In genomic region chr11:102069633-102070032, GRCm38 (mm10) we compare ENCODE assay signal across 28 mouse cellular contexts. TPM values are rescaled to one million over a fixed set of nuclear protein-coding genes. Genes with fewer than 3 reads are reported as not detected.
DNase-seq lines count a peak whose midpoint lies in the region; ATAC-seq and TF ChIP-seq lines count a peak whose summit lies in the region.
"Had no signal": no experiment of that assay in that cellular context is flagged by ENCODE, and none has a peak within 500 bp of the region (broad histone marks: within the 10 kb centered on the region; RNA-seq: fewer than 3 reads in every experiment).

No protein-coding gene starts in this region.

- H3K9me3 ChIP-seq in forebrain, embryonic 14.5 days (replicated peaks; ENCODE audit: control insufficient read depth, low read length) = no peaks in the 10 kb centered on the region
- H3K9me3 ChIP-seq in forebrain, embryonic 12.5 days = no peaks in the 10 kb centered on the region
- no peaks in the 10 kb centered on the region for H3K9me3 ChIP-seq in hindbrain, postnatal 0 days (ENCODE audit: low read length)
- no peaks in the 10 kb centered on the region for H3K9me3 ChIP-seq in hindbrain, embryonic 12.5 days (replicated peaks)
- H3K9me3 ChIP-seq: embryonic facial prominence, embryonic 15.5 days; heart, embryonic 12.5 days had no signal

- peaks cover 12% of the 10 kb centered on the region; the same call in 1 of the 2 replicates for H3K36me3 ChIP-seq in forebrain, embryonic 14.5 days (ENCODE audit: control insufficient read depth, insufficient read depth, low read length)
- peaks cover 7% of the 10 kb centered on the region for H3K36me3 ChIP-seq in forebrain, embryonic 12.5 days (replicated peaks)
- H3K36me3 ChIP-seq in hindbrain, postnatal 0 days (ENCODE audit: insufficient read depth, low read length) = no peaks in the 10 kb centered on the region
- H3K36me3 ChIP-seq in hindbrain, embryonic 12.5 days = no peaks in the 10 kb centered on the region

- H3K9ac ChIP-seq in forebrain, embryonic 14.5 days (ENCODE audit: low read length) = no peak overlapping the region
- no peak overlapping the region for H3K9ac ChIP-seq in forebrain, embryonic 12.5 days
- no peak overlapping the region for H3K9ac ChIP-seq in hindbrain, postnatal 0 days (replicated peaks; ENCODE audit: low read length)
- H3K9ac ChIP-seq in hindbrain, embryonic 12.5 days = no peak overlapping the region
- H3K9ac ChIP-seq: embryonic facial prominence, embryonic 15.5 days had no signal

- intact Hi-C loops in left cerebral cortex, postnatal 4 days (cut with DNase I) = no loop called here

- no peaks in the 10 kb centered on the region for H3K4me1 ChIP-seq in forebrain, embryonic 14.5 days (ENCODE audit: control insufficient read depth, insufficient read depth, low read length)
- H3K4me1 ChIP-seq in forebrain, embryonic 12.5 days = peaks cover 7% of the 10 kb centered on the region
- H3K4me1 ChIP-seq in hindbrain, postnatal 0 days (ENCODE audit: insufficient read depth, low read length) = no peaks in the 10 kb centered on the region
- peaks cover 12% of the 10 kb centered on the region for H3K4me1 ChIP-seq in hindbrain, embryonic 12.5 days

- peak; percentile 72 for DNase-seq in forebrain, embryonic 14.5 days (ENCODE audit: low spot score)
- DNase-seq in hindbrain, postnatal 0 days (ENCODE audit: low spot score) = peak; percentile 16
- peak; percentile 41 for DNase-seq in left cerebral cortex, postnatal 4 days
- no peak for DNase-seq in left cerebral cortex, adult 9 months (ENCODE audit: low spot score in 2 of 2)
- DNase-seq in telencephalon, adult 2 months (ENCODE audit: low read depth, low spot score) = peak; percentile 24
- DNase-seq: adrenal gland, adult 2 months; adrenal gland, postnatal 25 days; cerebellum, adult 11 months; cerebellum, adult 9-10 months; cerebellum, postnatal 36 days; gastrocnemius, adult 2 months; gastrocnemius, postnatal 25 days; heart, postnatal 36 days; kidney, adult 11 months had no signal

- no peak overlapping the region for H3K27ac ChIP-seq in forebrain, embryonic 14.5 days (ENCODE audit: low read depth, low read length)
- no peak overlapping the region for H3K27ac ChIP-seq in forebrain, embryonic 12.5 days
- no peak overlapping the region for H3K27ac ChIP-seq in hindbrain, postnatal 0 days
- H3K27ac ChIP-seq in hindbrain, embryonic 12.5 days = no peak overlapping the region
- H3K27ac ChIP-seq: embryonic facial prominence, embryonic 15.5 days; gastrocnemius, adult 2 months had no signal

- TF ChIP-seq CTCF in hindbrain, postnatal 0 days (IDR thresholded peaks at IDR 0.05; ENCODE audit: low read depth) = no peak

- peak; percentile 40; the same call in 1 of the 2 replicates for ATAC-seq in forebrain, embryonic 14.5 days
- ATAC-seq in forebrain, embryonic 12.5 days (ENCODE audit: low FRiP score) = no peak
- no peak for ATAC-seq in hindbrain, postnatal 0 days
- ATAC-seq in hindbrain, embryonic 12.5 days (ENCODE audit: low FRiP score) = no peak
- ATAC-seq: activated CD4-positive, CD25-positive, alpha-beta regulatory T cell, adult 4 months; Patski had no signal

- H3K27me3 ChIP-seq in forebrain, embryonic 14.5 days (replicated peaks; ENCODE audit: control insufficient read depth, insufficient read depth, low read length) = no peaks in the 10 kb centered on the region
- no peaks in the 10 kb centered on the region for H3K27me3 ChIP-seq in forebrain, embryonic 12.5 days
- no peaks in the 10 kb centered on the region for H3K27me3 ChIP-seq in hindbrain, postnatal 0 days (ENCODE audit: insufficient read depth, low read length)
- no peaks in the 10 kb centered on the region for H3K27me3 ChIP-seq in hindbrain, embryonic 12.5 days
- H3K27me3 ChIP-seq: embryonic facial prominence, embryonic 15.5 days; heart, embryonic 12.5 days; Patski had no signal

- H3K4me2 ChIP-seq in forebrain, embryonic 14.5 days (ENCODE audit: low read length) = no peak overlapping the region
- H3K4me2 ChIP-seq in forebrain, embryonic 12.5 days = no peak overlapping the region
- no peak overlapping the region for H3K4me2 ChIP-seq in hindbrain, postnatal 0 days (ENCODE audit: low read depth, low read length)
- H3K4me2 ChIP-seq in hindbrain, embryonic 12.5 days (replicated peaks) = no peak overlapping the region

- WGBS in forebrain, embryonic 14.5 days = 51% methylated on average over 11 of the region's 11 CpGs
- WGBS in forebrain, embryonic 12.5 days = 60% methylated on average over 11 of the region's 11 CpGs
- WGBS in hindbrain, postnatal 0 days = 43% methylated on average over 11 of the region's 11 CpGs
- WGBS in hindbrain, embryonic 12.5 days = 47% methylated on average over 11 of the region's 11 CpGs

- H3K4me3 ChIP-seq in forebrain, embryonic 14.5 days (ENCODE audit: low read depth, low read length) = no peak overlapping the region
- H3K4me3 ChIP-seq in forebrain, embryonic 12.5 days (replicated peaks) = no peak overlapping the region
- no peak overlapping the region for H3K4me3 ChIP-seq in hindbrain, postnatal 0 days (ENCODE audit: low read length)
- no peak overlapping the region for H3K4me3 ChIP-seq in hindbrain, embryonic 12.5 days
- H3K4me3 ChIP-seq: embryonic facial prominence, embryonic 15.5 days; erythroblast, embryonic 14.5 days; gastrocnemius, adult 2 months had no signal

RNA-seq across cellular contexts. Expression of gene Mpp2, which starts 18.7 kb away (rescaled TPM):
- polyA plus RNA-seq in forebrain, embryonic 14.5 days (2014; fragmentation: Nextera tagmentation; extraction: Ambion mirVana) = 15.3 and 16.8 TPM in 2 replicates
- 24.9 and 27.9 TPM in 2 replicates for polyA plus RNA-seq in forebrain, embryonic 12.5 days (2016; fragmentation: Nextera tagmentation; extraction: Ambion mirVana)
- total RNA-seq in hindbrain, postnatal 0 days (2014; rRNA removed) = 49.0 and 49.9 TPM in 2 replicates
- 25.5 and 26.0 TPM in 2 replicates for polyA plus RNA-seq in hindbrain, postnatal 0 days (2015; fragmentation: Nextera tagmentation; extraction: Ambion mirVana)
- 22.0 and 24.1 TPM in 2 replicates for polyA plus RNA-seq in hindbrain, embryonic 12.5 days (2016; fragmentation: Nextera tagmentation; extraction: Ambion mirVana)
- total RNA-seq in left cerebral cortex, postnatal 4 days (2021) = 10 to 100 TPM; 39.1 to 45.0 TPM
- total RNA-seq: granulocyte monocyte progenitor cell, adult 5-6 weeks had no signal

RNA-seq across cellular contexts. Expression of gene Cd300lg, which starts 28.3 kb away (rescaled TPM):
- polyA plus RNA-seq in forebrain, embryonic 14.5 days (2014; fragmentation: Nextera tagmentation; extraction: Ambion mirVana) = 0.23 TPM in 1 of 2 replicates, not detected in the other
- 0.17 and 0.23 TPM in 2 replicates for polyA plus RNA-seq in forebrain, embryonic 12.5 days (2016; fragmentation: Nextera tagmentation; extraction: Ambion mirVana)
- total RNA-seq in hindbrain, postnatal 0 days (2014; rRNA removed) = 0.05 and 0.29 TPM in 2 replicates
- 0.19 and 0.40 TPM in 2 replicates for polyA plus RNA-seq in hindbrain, postnatal 0 days (2015; fragmentation: Nextera tagmentation; extraction: Ambion mirVana)
- polyA plus RNA-seq in hindbrain, embryonic 12.5 days (2016; fragmentation: Nextera tagmentation; extraction: Ambion mirVana) = 0.12 and 0.43 TPM in 2 replicates
- not detected for total RNA-seq in left cerebral cortex, postnatal 4 days (2021)
- total RNA-seq: CH12.LX had no signal
- polyA plus RNA-seq: erythroblast, embryonic 14.5 days; Patski had no signal

RNA-seq across cellular contexts. Expression of gene Ppy, which starts 31.5 kb away (rescaled TPM):
- polyA plus RNA-seq in forebrain, embryonic 14.5 days (2014; fragmentation: Nextera tagmentation; extraction: Ambion mirVana) = not detected in 2 replicates
- not detected in 2 replicates for polyA plus RNA-seq in forebrain, embryonic 12.5 days (2016; fragmentation: Nextera tagmentation; extraction: Ambion mirVana)
- not detected in 2 replicates for total RNA-seq in hindbrain, postnatal 0 days (2014; rRNA removed)
- not detected in 2 replicates for polyA plus RNA-seq in hindbrain, postnatal 0 days (2015; fragmentation: Nextera tagmentation; extraction: Ambion mirVana)
- polyA plus RNA-seq in hindbrain, embryonic 12.5 days (2016; fragmentation: Nextera tagmentation; extraction: Ambion mirVana) = not detected in 2 replicates
- not detected for total RNA-seq in left cerebral cortex, postnatal 4 days (2021)
- total RNA-seq: adrenal gland, adult 2 months; adrenal gland, postnatal 25 days; CH12.LX; gastrocnemius, adult 2 months; gastrocnemius, postnatal 25 days; granulocyte monocyte progenitor cell, adult 5-6 weeks; heart, adult 8-10 months; heart, postnatal 36 days had no signal
- polyA plus RNA-seq: activated CD4-positive, CD25-positive, alpha-beta regulatory T cell, adult 4 months; adrenal gland, adult 2 months; embryonic facial prominence, embryonic 11.5 days; embryonic facial prominence, embryonic 15.5 days; erythroblast, embryonic 14.5 days; heart, embryonic 12.5 days; heart, embryonic 16.5 days; hindbrain, embryonic 11.5 days; hindbrain, embryonic 16.5 days; Patski had no signal

RNA-seq across cellular contexts. Expression of gene Pyy, which starts 38.0 kb away (rescaled TPM):
- not detected in 2 replicates for polyA plus RNA-seq in forebrain, embryonic 14.5 days (2014; fragmentation: Nextera tagmentation; extraction: Ambion mirVana)
- polyA plus RNA-seq in forebrain, embryonic 12.5 days (2016; fragmentation: Nextera tagmentation; extraction: Ambion mirVana) = not detected in 2 replicates
- total RNA-seq in hindbrain, postnatal 0 days (2014; rRNA removed) = 25.8 and 42.9 TPM in 2 replicates
- 5.7 and 9.5 TPM in 2 replicates for polyA plus RNA-seq in hindbrain, postnatal 0 days (2015; fragmentation: Nextera tagmentation; extraction: Ambion mirVana)
- polyA plus RNA-seq in hindbrain, embryonic 12.5 days (2016; fragmentation: Nextera tagmentation; extraction: Ambion mirVana) = 3.3 and 5.5 TPM in 2 replicates
- not detected for total RNA-seq in left cerebral cortex, postnatal 4 days (2021)
- total RNA-seq: adrenal gland, adult 2 months; adrenal gland, postnatal 25 days; CH12.LX; gastrocnemius, adult 2 months; gastrocnemius, postnatal 25 days; granulocyte monocyte progenitor cell, adult 5-6 weeks; heart, adult 8-10 months; heart, postnatal 36 days had no signal
- polyA plus RNA-seq: activated CD4-positive, CD25-positive, alpha-beta regulatory T cell, adult 4 months; adrenal gland, adult 2 months; embryonic facial prominence, embryonic 11.5 days; embryonic facial prominence, embryonic 15.5 days; erythroblast, embryonic 14.5 days; heart, embryonic 12.5 days; heart, embryonic 16.5 days; Patski had no signal

RNA-seq across cellular contexts. Expression of gene Mpp3, which starts 41.4 kb away (rescaled TPM):
- 34.2 and 39.6 TPM in 2 replicates for polyA plus RNA-seq in forebrain, embryonic 14.5 days (2014; fragmentation: Nextera tagmentation; extraction: Ambion mirVana)
- 35.7 and 37.6 TPM in 2 replicates for polyA plus RNA-seq in forebrain, embryonic 12.5 days (2016; fragmentation: Nextera tagmentation; extraction: Ambion mirVana)
- total RNA-seq in hindbrain, postnatal 0 days (2014; rRNA removed) = 73.5 and 81.3 TPM in 2 replicates
- polyA plus RNA-seq in hindbrain, postnatal 0 days (2015; fragmentation: Nextera tagmentation; extraction: Ambion mirVana) = 53.8 and 54.1 TPM in 2 replicates
- 35.6 and 36.2 TPM in 2 replicates for polyA plus RNA-seq in hindbrain, embryonic 12.5 days (2016; fragmentation: Nextera tagmentation; extraction: Ambion mirVana)
- 10 to 100 TPM; 53.1 to 56.3 TPM for total RNA-seq in left cerebral cortex, postnatal 4 days (2021)
- total RNA-seq: granulocyte monocyte progenitor cell, adult 5-6 weeks had no signal
- polyA plus RNA-seq: erythroblast, embryonic 14.5 days had no signal

Comparison
In these comparisons a context has a peak if more than half of its experiments do, and no peak if none do; other contexts are left out.
1. DNase-seq: peak in forebrain, embryonic 14.5 days (single experiment), hindbrain, postnatal 0 days (single experiment), left cerebral cortex, postnatal 4 days (single experiment) and telencephalon, adult 2 months (single experiment); none in left cerebral cortex, adult 9 months (0 of 2).